Mouse (Mus musculus): Measurements from ENCODE around the gene Tomm6.

Tomm6 gene

DNA sequence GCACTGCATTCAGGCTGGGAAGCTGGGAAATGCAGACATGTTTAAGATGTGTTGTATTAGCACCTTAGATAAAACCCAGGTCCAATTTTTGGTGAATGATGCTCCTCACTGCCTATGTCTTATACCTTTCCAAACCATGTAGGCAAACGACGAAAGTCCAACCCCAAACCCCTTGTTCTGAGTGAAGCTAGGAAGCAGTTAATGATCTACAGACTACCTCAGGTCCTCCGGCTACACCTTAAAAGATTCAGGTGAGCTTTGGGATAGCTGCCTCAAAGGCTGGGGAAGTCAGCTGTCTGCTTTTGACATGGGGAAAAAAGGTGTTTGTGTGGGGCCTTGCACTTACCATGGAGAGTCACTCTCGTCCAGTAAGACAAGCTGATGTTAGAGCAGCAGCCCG lies 9.5 kb downstream of the Tomm6 start:
- ChIA-PET CTCF (interaction anchor here in 2 of 4 experiments (0.5 to 1.2 kb wide), 5 partner anchors 8 to 63 kb away, joined by 3 to 4 read pairs (median 3); partner anchors contain the start of genes Frs3 (in 1 of the 2) and Tomm6 (in 1 of the 2)), POLR2A (interaction anchor here in 2 of 4 experiments (0.5 to 2.3 kb wide), 7 partner anchors 8 to 198 kb away, joined by 3 to 6 read pairs (median 4); partner anchors contain the start of genes Gm21981 (in 1 of the 2), Prickle4 (in 1 of the 2) and Tomm6 (in 1 of the 2))

DNA sequence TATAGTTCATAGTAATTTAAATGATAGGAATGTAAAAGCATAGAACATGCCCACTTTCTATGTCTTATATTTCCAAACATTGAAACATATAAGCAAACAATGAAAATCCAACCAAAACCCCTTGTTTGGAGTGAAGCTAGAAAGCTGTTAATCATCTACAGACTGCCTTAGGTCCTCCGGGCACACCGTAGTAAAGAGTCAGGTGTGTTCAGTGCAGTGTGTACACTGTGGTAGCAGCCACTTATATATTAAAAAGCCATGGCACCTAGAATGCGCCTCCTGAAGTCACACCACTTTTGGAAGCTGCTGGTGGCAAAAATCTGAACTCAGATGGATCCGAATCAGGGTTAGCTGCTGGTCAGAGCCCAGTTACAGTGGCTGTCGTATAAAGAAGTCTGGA lies 9.9 kb downstream of the Tomm6 start:
- ChIA-PET CTCF (interaction anchor here in 2 of 4 experiments (0.8 to 0.9 kb wide), 3 partner anchors 10 to 32 kb away, joined by 3 to 4 read pairs (median 3); partner anchors contain the start of genes Frs3 (in 1 of the 2) and Tomm6 (in 1 of the 2)), POLR2A (interaction anchor here in 2 of 4 experiments (0.5 to 2.3 kb wide), 7 partner anchors 8 to 167 kb away, joined by 3 to 5 read pairs (median 3); partner anchors contain the start of genes Gm21981 (in 1 of the 2), Prickle4 (in 1 of the 2) and Tomm6 (in 1 of the 2))

DNA sequence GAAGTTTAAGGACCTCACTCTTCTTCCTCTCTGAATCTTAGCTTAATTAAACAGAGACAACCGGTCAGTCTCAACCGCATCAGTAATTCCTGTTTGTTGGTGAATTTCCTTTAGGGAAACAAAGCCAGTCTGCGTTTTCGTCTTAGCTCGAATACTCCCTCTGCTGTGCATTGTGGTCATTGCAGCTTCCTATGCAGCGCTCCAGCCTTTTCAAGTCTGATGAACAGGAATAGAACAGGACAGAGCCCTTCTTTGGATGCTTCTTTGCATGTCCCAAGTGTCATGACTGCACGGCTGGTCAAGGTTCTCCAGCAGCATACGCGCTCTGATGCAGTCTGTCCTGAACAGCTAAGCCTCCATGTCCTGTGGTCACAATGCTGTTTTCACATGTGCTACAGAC lies 11.6 kb downstream of the Tomm6 start:
- CTCF ChIA-PET: interaction anchor here (0.5 to 3.9 kb wide), 45 partner anchors 8 to 544 kb away, joined by 3 to 40 read pairs (median 4); partner anchors contain the start of genes Gm21981 (in 2 of the 4), Prickle4 (in 2 of the 4) and Usp49 (in 1 of the 4)
- POLR2A ChIA-PET: interaction anchor here (0.6 to 2.0 kb wide), 29 partner anchors 8 to 166 kb away, joined by 3 to 21 read pairs (median 4); partner anchors contain the start of genes Prickle4 (in 1 of the 4) and Tomm6 (in 1 of the 4)

GRCm38 (mm10) chr17:47672311-47673111 lies 15.7 kb downstream of the Tomm6 start:
- CTCF ChIA-PET: interaction anchor here (0.6 to 4.2 kb wide), 33 partner anchors 9 to 532 kb away, joined by 3 to 19 read pairs (median 4); partner anchors contain the start of genes Gm21981 (in 1 of the 4) and Prickle4 (in 1 of the 4)

DNA sequence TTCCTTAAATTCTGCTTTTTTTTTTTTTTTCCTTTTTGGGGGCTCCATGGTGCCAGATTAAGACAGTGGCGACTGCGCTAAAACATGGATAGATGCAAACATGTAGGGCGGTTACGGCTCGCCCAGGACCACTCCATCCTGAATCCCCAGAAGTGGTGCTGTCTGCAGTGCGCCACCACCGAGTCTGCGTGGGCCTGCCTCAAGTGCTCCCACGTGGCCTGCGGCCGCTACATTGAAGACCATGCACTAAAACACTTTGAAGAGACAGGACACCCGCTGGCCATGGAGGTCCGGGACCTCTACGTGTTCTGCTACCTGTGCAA lies 16.2 kb downstream of the Tomm6 start:
- POLR2A ChIA-PET: interaction anchor here in 3 of 4 experiments (0.7 to 7.2 kb wide), 40 partner anchors 9 to 346 kb away, joined by 3 to 66 read pairs (median 5); partner anchors contain the start of genes Frs3 (in 2 of the 3), Gm21981 (in 2 of the 3), Prickle4 (in 2 of the 3) and Taf8 (in 2 of the 3)
- CTCF ChIA-PET: interaction anchor here (0.6 to 4.2 kb wide), 21 partner anchors 10 to 429 kb away, joined by 3 to 19 read pairs (median 4); partner anchors contain the start of genes Gm21981 (in 1 of the 4) and Prickle4 (in 1 of the 4)

More at GRCm38 (mm10) chr17:47672311-47673111, 15.7 kb downstream of the Tomm6 start:
- POLR2A ChIA-PET: interaction anchor here in 3 of 4 experiments (0.7 to 7.2 kb wide), 58 partner anchors 8 to 369 kb away, joined by 3 to 66 read pairs (median 5); partner anchors contain the start of genes Frs3 (in 2 of the 3), Gm21981 (in 2 of the 3), Prickle4 (in 2 of the 3) and Taf8 (in 2 of the 3)

- CTCF ChIA-PET: interaction anchor here in 1 of 4 experiments (1.0 kb wide), 1 partner anchor 21 kb away, joined by 3 read pairs; no protein-coding TSS in a partner anchor
- POLR2A ChIA-PET: interaction anchor here in 2 of 4 experiments (1.0 to 7.2 kb wide), 4 partner anchors 9 to 18 kb away, joined by 3 to 66 read pairs (median 3); no protein-coding TSS in a partner anchor
Measured at GRCm38 (mm10) chr17:47669166-47669565, 19.0 kb downstream of the Tomm6 start.

GRCm38 (mm10) chr17:47664474-47664873 lies 23.7 kb downstream of the Tomm6 start:
- ChIA-PET POLR2A (interaction anchor here in 3 of 4 experiments (0.6 to 3.1 kb wide), 11 partner anchors 8 to 55 kb away, joined by 3 to 17 read pairs (median 3); no protein-coding TSS in a partner anchor), CTCF (no interaction called here)

GRCm38 (mm10) chr17:47663009-47663713 lies 25.0 kb downstream of the Tomm6 start:
- POLR2A ChIA-PET: interaction anchor here in 2 of 4 experiments (0.6 to 3.1 kb wide), 11 partner anchors 8 to 178 kb away, joined by 3 to 17 read pairs (median 4); partner anchors contain the start of gene Frs3 (in 1 of the 2)
- CTCF ChIA-PET: interaction anchor here (0.5 to 3.1 kb wide), 11 partner anchors 9 to 255 kb away, joined by 3 to 19 read pairs (median 4); partner anchors contain the start of genes Frs3 (in 1 of the 4), Gm21981 (in 1 of the 4) and Prickle4 (in 1 of the 4)

- CTCF ChIA-PET: interaction anchor here in 1 of 4 experiments (0.5 kb wide), 1 partner anchor 196 kb away, joined by 10 read pairs; no protein-coding TSS in a partner anchor
- POLR2A ChIA-PET: interaction anchor here in 2 of 4 experiments (0.6 to 0.9 kb wide), 2 partner anchors 12 to 14 kb away, joined by 3 to 5 read pairs; no protein-coding TSS in a partner anchor
Measured at GRCm38 (mm10) chr17:47658741-47659243, 29.4 kb downstream of the Tomm6 start.

- POLR2A ChIA-PET: interaction anchor here in 1 of 4 experiments (0.9 kb wide), 1 partner anchor 15 kb away, joined by 5 read pairs; no protein-coding TSS in a partner anchor
- CTCF ChIA-PET: no interaction called here
Measured at GRCm38 (mm10) chr17:47657901-47658300, 30.3 kb downstream of the Tomm6 start.

GRCm38 (mm10) chr17:47655697-47656096 lies 32.5 kb downstream of the Tomm6 start:
- POLR2A ChIA-PET: interaction anchor here in 2 of 4 experiments (0.6 to 3.4 kb wide), 20 partner anchors 8 to 762 kb away, joined by 3 to 37 read pairs (median 4); partner anchors contain the start of genes Frs3 (in 1 of the 2) and Usp49 (in 1 of the 2)
- CTCF ChIA-PET: interaction anchor here in 3 of 4 experiments (0.6 to 1.7 kb wide), 6 partner anchors 21 to 446 kb away, joined by 3 to 5 read pairs (median 3); no protein-coding TSS in a partner anchor

DNA sequence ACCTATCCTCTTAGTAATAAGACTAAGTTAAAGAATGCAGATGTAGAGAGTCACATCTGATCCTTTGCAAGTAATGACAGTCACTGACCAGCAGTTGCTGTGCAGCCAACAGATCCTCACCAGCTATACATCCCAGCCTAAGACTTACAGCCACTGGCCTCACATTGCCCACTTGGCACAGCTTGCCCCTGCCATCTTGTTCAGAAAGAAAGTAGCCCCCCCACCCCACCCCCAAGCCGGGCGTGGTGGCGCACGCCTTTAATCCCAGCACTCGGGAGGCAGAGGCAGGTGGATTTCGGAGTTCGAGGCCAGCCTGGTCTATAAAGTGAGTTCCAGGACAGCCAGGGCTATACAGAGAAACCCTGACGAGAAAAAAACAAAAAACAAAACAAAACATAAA lies 33.8 kb downstream of the Tomm6 start:
- ChIA-PET POLR2A (interaction anchor here in 3 of 4 experiments (1.0 to 3.4 kb wide), 10 partner anchors 10 to 143 kb away, joined by 3 to 37 read pairs (median 4); no protein-coding TSS in a partner anchor), CTCF (interaction anchor here in 1 of 4 experiments (0.6 to 1.7 kb wide), 2 partner anchors 9 to 141 kb away, joined by 3 to 5 read pairs; no protein-coding TSS in a partner anchor)

GRCm38 (mm10) chr17:47651953-47652352 lies 36.2 kb downstream of the Tomm6 start:
- CTCF ChIA-PET: interaction anchor here in 2 of 4 experiments (0.6 to 2.1 kb wide), 5 partner anchors 21 to 468 kb away, joined by 3 to 6 read pairs (median 3); no protein-coding TSS in a partner anchor
- POLR2A ChIA-PET: interaction anchor here (0.5 to 2.1 kb wide), 21 partner anchors 9 to 513 kb away, joined by 3 to 9 read pairs (median 3); no protein-coding TSS in a partner anchor

GRCm38 (mm10) chr17:47648966-47649365 lies 39.2 kb downstream of the Tomm6 start:
- ChIA-PET POLR2A (interaction anchor here (0.6 to 4.1 kb wide), 39 partner anchors 7 to 508 kb away, joined by 3 to 42 read pairs (median 4); partner anchors contain the start of genes Frs3 (in 1 of the 4), Gm21981 (in 1 of the 4), Prickle4 (in 1 of the 4) and Tomm6 (in 1 of the 4)), CTCF (interaction anchor here (0.9 to 5.1 kb wide), 19 partner anchors 9 to 452 kb away, joined by 3 to 40 read pairs (median 6); partner anchors contain the start of gene Usp49 (in 1 of the 4))

DNA sequence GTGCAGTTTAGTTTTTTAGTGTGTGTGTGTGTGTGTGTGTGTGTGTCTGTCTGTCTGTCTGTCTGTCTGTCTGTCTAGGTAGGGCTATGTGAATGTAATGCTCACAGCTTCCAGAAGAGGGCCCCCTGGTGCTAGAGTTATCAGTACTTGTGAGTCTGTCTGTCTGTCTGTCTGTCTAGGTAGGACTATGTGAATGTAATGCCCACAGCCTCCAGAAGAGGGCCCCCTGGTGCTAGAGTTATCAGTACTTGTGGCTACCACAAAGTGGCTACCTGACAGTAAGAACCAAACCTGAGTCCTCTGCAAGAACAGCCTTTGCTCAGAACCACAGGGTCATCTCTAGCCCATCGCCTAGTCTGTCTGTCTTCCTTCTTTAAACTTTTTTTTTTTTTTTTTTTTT lies 41.5 kb downstream of the Tomm6 start:
- CTCF ChIA-PET: interaction anchor here (0.6 to 5.1 kb wide), 38 partner anchors 9 to 1285 kb away, joined by 3 to 40 read pairs (median 4); partner anchors contain the start of genes Prickle4 (in 2 of the 4), Frs3 (in 1 of the 4), Gm21981 (in 1 of the 4) and Lrfn2 (in 1 of the 4)

GRCm38 (mm10) chr17:47642992-47643391 lies 45.2 kb downstream of the Tomm6 start:
- CTCF ChIA-PET: interaction anchor here (0.6 to 1.8 kb wide), 28 partner anchors 10 to 458 kb away, joined by 3 to 14 read pairs (median 4); partner anchors contain the start of gene Gm21981 (in 1 of the 4)
- POLR2A ChIA-PET: interaction anchor here (0.7 to 2.1 kb wide), 18 partner anchors 9 to 478 kb away, joined by 3 to 9 read pairs (median 4); partner anchors contain the start of genes Taf8 (in 1 of the 4) and Usp49 (in 1 of the 4)

More for the DNA sequence above, 41.5 kb downstream of the Tomm6 start:
- POLR2A ChIA-PET: interaction anchor here in 3 of 4 experiments (1.0 to 4.1 kb wide), 19 partner anchors 9 to 136 kb away, joined by 3 to 42 read pairs (median 4); no protein-coding TSS in a partner anchor

Data from embryonic stem cell, embryonic (primary cell).